Mouse (Mus musculus): ENCODE results near the gene Hectd4. TPM values are rescaled to one million over a fixed set of nuclear protein-coding genes. Genes with fewer than 3 reads are reported as not detected.

Hectd4 gene
- polyA plus RNA-seq, 1 experiment from 2014 or later, result 3.8 TPM

GRCm38 (mm10) chr5:121262415-121262814, 42.4 kb downstream of the Hectd4 start:
- ATAC-seq (ENCODE audit: low FRiP score, low TSS enrichment), result no peak
- Histone ChIP-seq H3K9ac (replicated peaks; ENCODE audit: low read length) (no peak overlapping the region), H3K27me3 (ENCODE audit: insufficient read depth, low read length) (no peaks in the 10 kb centered on the region), H3K9me3 (ENCODE audit: low read length) (no peaks in the 10 kb centered on the region), H3K36me3 (ENCODE audit: insufficient read depth, low read length) (peaks cover 24% of the 10 kb centered on the region; the same call in 1 of the 2 replicates), H3K4me1 (ENCODE audit: insufficient read depth, low read length) (no peaks in the 10 kb centered on the region), H3K4me3 (ENCODE audit: low read length) (no peak overlapping the region), H3K27ac (ENCODE audit: low read length) (no peak overlapping the region), H3K4me2 (replicated peaks; ENCODE audit: low read depth, low read length) (no peak overlapping the region)
- WGBS, result 96% methylated on average over 8 of the region's 8 CpGs

GRCm38 (mm10) chr5:121264593-121264992, 44.6 kb downstream of the Hectd4 start:
- no peaks in the 10 kb centered on the region for H3K9me3 ChIP-seq (ENCODE audit: low read length)
- H3K4me3 ChIP-seq (ENCODE audit: low read length), result no peak overlapping the region
- H3K27me3 ChIP-seq (ENCODE audit: insufficient read depth, low read length), result no peaks in the 10 kb centered on the region
- no peak overlapping the region for H3K4me2 ChIP-seq (replicated peaks; ENCODE audit: low read depth, low read length)
- no peaks in the 10 kb centered on the region for H3K4me1 ChIP-seq (ENCODE audit: insufficient read depth, low read length)
- WGBS, result 98% methylated on average over 2 of the region's 2 CpGs
- H3K36me3 ChIP-seq (ENCODE audit: insufficient read depth, low read length), result peaks cover 35% of the 10 kb centered on the region
- no peak overlapping the region for H3K9ac ChIP-seq (replicated peaks; ENCODE audit: low read length)
- H3K27ac ChIP-seq (ENCODE audit: low read length), result no peak overlapping the region
- no peak for ATAC-seq (ENCODE audit: low FRiP score, low TSS enrichment)

GRCm38 (mm10) chr5:121266741-121267382, 46.8 kb downstream of the Hectd4 start:
- ATAC-seq (ENCODE audit: low FRiP score, low TSS enrichment), result no peak

GRCm38 (mm10) chr5:121271046-121271445, 51.0 kb downstream of the Hectd4 start:
- H3K4me2 ChIP-seq (replicated peaks; ENCODE audit: low read depth, low read length), result no peak overlapping the region
- H3K36me3 ChIP-seq (ENCODE audit: insufficient read depth, low read length), result peaks cover 38% of the 10 kb centered on the region
- ATAC-seq (ENCODE audit: low FRiP score, low TSS enrichment), result no peak

More at GRCm38 (mm10) chr5:121266741-121267382, 46.8 kb downstream of the Hectd4 start:
- Histone ChIP-seq H3K4me3 (ENCODE audit: low read length) (no peak overlapping the region), H3K9ac (replicated peaks; ENCODE audit: low read length) (no peak overlapping the region), H3K9me3 (ENCODE audit: low read length) (no peaks in the 10 kb centered on the region), H3K4me2 (replicated peaks; ENCODE audit: low read depth, low read length) (no peak overlapping the region), H3K27ac (ENCODE audit: low read length) (no peak overlapping the region), H3K36me3 (ENCODE audit: insufficient read depth, low read length) (peaks cover 36% of the 10 kb centered on the region), H3K4me1 (ENCODE audit: insufficient read depth, low read length) (no peaks in the 10 kb centered on the region), H3K27me3 (ENCODE audit: insufficient read depth, low read length) (no peaks in the 10 kb centered on the region)
- WGBS, result 89% methylated on average over 7 of the region's 7 CpGs

GRCm38 (mm10) chr5:121276808-121277207, 56.8 kb downstream of the Hectd4 start:
- Histone ChIP-seq H3K9ac (replicated peaks; ENCODE audit: low read length) (no peak overlapping the region), H3K4me2 (replicated peaks; ENCODE audit: low read depth, low read length) (no peak overlapping the region), H3K4me1 (ENCODE audit: insufficient read depth, low read length) (no peaks in the 10 kb centered on the region), H3K4me3 (ENCODE audit: low read length) (no peak overlapping the region), H3K27me3 (ENCODE audit: insufficient read depth, low read length) (no peaks in the 10 kb centered on the region), H3K27ac (ENCODE audit: low read length) (no peak overlapping the region), H3K36me3 (ENCODE audit: insufficient read depth, low read length) (peaks cover 17% of the 10 kb centered on the region), H3K9me3 (ENCODE audit: low read length) (no peaks in the 10 kb centered on the region)
- 91% methylated on average over 1 of the region's 1 CpGs for WGBS
- no peak for ATAC-seq (ENCODE audit: low FRiP score, low TSS enrichment)

More at GRCm38 (mm10) chr5:121271046-121271445, 51.0 kb downstream of the Hectd4 start:
- Histone ChIP-seq H3K9me3 (ENCODE audit: low read length) (no peaks in the 10 kb centered on the region), H3K27ac (ENCODE audit: low read length) (no peak overlapping the region), H3K9ac (replicated peaks; ENCODE audit: low read length) (no peak overlapping the region), H3K4me1 (ENCODE audit: insufficient read depth, low read length) (no peaks in the 10 kb centered on the region), H3K4me3 (ENCODE audit: low read length) (no peak overlapping the region), H3K27me3 (ENCODE audit: insufficient read depth, low read length) (no peaks in the 10 kb centered on the region)
- WGBS, result 85% methylated on average over 7 of the region's 7 CpGs

GRCm38 (mm10) chr5:121280456-121280855, 60.4 kb downstream of the Hectd4 start:
- no peak overlapping the region for H3K4me3 ChIP-seq (ENCODE audit: low read length)
- no peaks in the 10 kb centered on the region for H3K27me3 ChIP-seq (ENCODE audit: insufficient read depth, low read length)
- H3K4me2 ChIP-seq (replicated peaks; ENCODE audit: low read depth, low read length), result no peak overlapping the region
- H3K27ac ChIP-seq (ENCODE audit: low read length), result no peak overlapping the region
- 74% methylated on average over 4 of the region's 4 CpGs for WGBS
- H3K36me3 ChIP-seq (ENCODE audit: insufficient read depth, low read length), result peaks cover 19% of the 10 kb centered on the region
- ATAC-seq (ENCODE audit: low FRiP score, low TSS enrichment), result no peak
- no peaks in the 10 kb centered on the region; the same call in 1 of the 2 replicates for H3K4me1 ChIP-seq (ENCODE audit: insufficient read depth, low read length)
- no peaks in the 10 kb centered on the region for H3K9me3 ChIP-seq (ENCODE audit: low read length)
- H3K9ac ChIP-seq (replicated peaks; ENCODE audit: low read length), result no peak overlapping the region

- H3K9me3 ChIP-seq (ENCODE audit: low read length), result no peaks in the 10 kb centered on the region
- H3K36me3 ChIP-seq (ENCODE audit: insufficient read depth, low read length), result peaks cover 25% of the 10 kb centered on the region
- no peaks in the 10 kb centered on the region; the same call in 1 of the 2 replicates for H3K4me1 ChIP-seq (ENCODE audit: insufficient read depth, low read length)
- ATAC-seq (ENCODE audit: low FRiP score, low TSS enrichment), result no peak
- H3K9ac ChIP-seq (replicated peaks; ENCODE audit: low read length), result no peak overlapping the region
- H3K27ac ChIP-seq (ENCODE audit: low read length), result no peak overlapping the region
- H3K27me3 ChIP-seq (ENCODE audit: insufficient read depth, low read length), result no peaks in the 10 kb centered on the region
- H3K4me3 ChIP-seq (ENCODE audit: low read length), result no peak overlapping the region
- 66% methylated on average over 9 of the region's 9 CpGs for WGBS
- no peak overlapping the region for H3K4me2 ChIP-seq (replicated peaks; ENCODE audit: low read depth, low read length)
These were observed 63.0 kb downstream of the Hectd4 start for GRCm38 (mm10) chr5:121283051-121283450.

- peaks cover 23% of the 10 kb centered on the region for H3K36me3 ChIP-seq (ENCODE audit: insufficient read depth, low read length)
- no peak overlapping the region for H3K27ac ChIP-seq (ENCODE audit: low read length)
- H3K27me3 ChIP-seq (ENCODE audit: insufficient read depth, low read length), result no peaks in the 10 kb centered on the region
- ATAC-seq (ENCODE audit: low FRiP score, low TSS enrichment), result no peak
- H3K9me3 ChIP-seq (ENCODE audit: low read length), result no peaks in the 10 kb centered on the region
- no peak overlapping the region for H3K4me2 ChIP-seq (replicated peaks; ENCODE audit: low read depth, low read length)
- no peak overlapping the region for H3K9ac ChIP-seq (replicated peaks; ENCODE audit: low read length)
- H3K4me3 ChIP-seq (ENCODE audit: low read length), result no peak overlapping the region
- no peaks in the 10 kb centered on the region; the same call in 1 of the 2 replicates for H3K4me1 ChIP-seq (ENCODE audit: insufficient read depth, low read length)
- WGBS, result 55% methylated on average over 5 of the region's 5 CpGs
These were observed 64.8 kb downstream of the Hectd4 start for GRCm38 (mm10) chr5:121284816-121285215.

- peaks cover 16% of the 10 kb centered on the region for H3K36me3 ChIP-seq (ENCODE audit: insufficient read depth, low read length)
- no peaks in the 10 kb centered on the region for H3K27me3 ChIP-seq (ENCODE audit: insufficient read depth, low read length)
- H3K4me1 ChIP-seq (ENCODE audit: insufficient read depth, low read length), result no peaks in the 10 kb centered on the region; the same call in 1 of the 2 replicates
- no peak overlapping the region for H3K4me3 ChIP-seq (ENCODE audit: low read length)
- no peaks in the 10 kb centered on the region for H3K9me3 ChIP-seq (ENCODE audit: low read length)
- no peak overlapping the region for H3K9ac ChIP-seq (replicated peaks; ENCODE audit: low read length)
- no peak for ATAC-seq (ENCODE audit: low FRiP score, low TSS enrichment)
- H3K27ac ChIP-seq (ENCODE audit: low read length), result no peak overlapping the region
- WGBS, result 91% methylated on average over 2 of the region's 2 CpGs
- no peak overlapping the region for H3K4me2 ChIP-seq (replicated peaks; ENCODE audit: low read depth, low read length)
These were observed 67.2 kb downstream of the Hectd4 start for GRCm38 (mm10) chr5:121287213-121287612.

- H3K27me3 ChIP-seq (ENCODE audit: insufficient read depth, low read length), result no peaks in the 10 kb centered on the region
- no peak overlapping the region for H3K4me2 ChIP-seq (replicated peaks; ENCODE audit: low read depth, low read length)
- ATAC-seq (ENCODE audit: low FRiP score, low TSS enrichment), result no peak
- WGBS, result 94% methylated on average over 3 of the region's 3 CpGs
- H3K9me3 ChIP-seq (ENCODE audit: low read length), result no peaks in the 10 kb centered on the region
- no peaks in the 10 kb centered on the region for H3K4me1 ChIP-seq (ENCODE audit: insufficient read depth, low read length)
- H3K36me3 ChIP-seq (ENCODE audit: insufficient read depth, low read length), result peaks cover 14% of the 10 kb centered on the region
- H3K27ac ChIP-seq (ENCODE audit: low read length), result no peak overlapping the region
- no peak overlapping the region for H3K4me3 ChIP-seq (ENCODE audit: low read length)
- no peak overlapping the region for H3K9ac ChIP-seq (replicated peaks; ENCODE audit: low read length)
These were observed 70.3 kb downstream of the Hectd4 start for GRCm38 (mm10) chr5:121290289-121290688.

Measured in kidney, embryonic 16.5 days (tissue).